Mouse (Mus musculus): ENCODE results near the gene Rcn1. TPM values are rescaled to one million over a fixed set of nuclear protein-coding genes. Genes with fewer than 3 reads are reported as not detected.

Rcn1 gene
- total and polyA plus RNA-seq, 2 experiments from 2014 or later: 41.4 to 55.1 TPM

DNA sequence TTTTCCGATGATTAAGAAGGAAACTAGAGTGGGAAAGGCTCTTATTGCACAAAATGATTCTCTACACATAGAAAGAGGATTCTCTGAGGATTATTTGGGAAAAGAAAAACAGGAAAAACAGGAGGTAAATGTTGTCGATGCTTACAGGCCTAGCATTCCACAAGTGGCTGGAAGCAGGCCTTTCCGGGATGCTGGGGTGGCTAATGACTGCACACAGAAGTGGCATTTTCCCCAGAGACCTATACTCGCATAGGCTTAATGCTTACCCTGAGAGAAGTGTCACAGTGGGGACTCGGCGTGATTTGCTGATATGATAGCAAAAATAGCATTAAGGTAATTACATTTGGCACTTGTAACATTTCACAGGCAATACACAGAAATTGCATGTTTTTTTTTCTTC is 50.2 kb downstream of the Rcn1 start:
- Histone ChIP-seq H3K4me1 (ENCODE audit: insufficient read depth) (no peaks in the 10 kb centered on the region), H3K27me3 (ENCODE audit: insufficient read depth, low read length) (no peaks in the 10 kb centered on the region), H3K4me2 (ENCODE audit: low read depth) (no peak overlapping the region), H3K9me3 (ENCODE audit: low read length) (no peaks in the 10 kb centered on the region), H3K9ac (no peak overlapping the region), H3K27ac (ENCODE audit: low read depth, low read length) (no peak overlapping the region), H3K4me3 (ENCODE audit: low read depth, low read length) (no peak overlapping the region), H3K36me3 (ENCODE audit: insufficient read depth) (no peaks in the 10 kb centered on the region)
- ATAC-seq (no peak), DNase-seq (no peak)
- 39% methylated on average over 6 of the region's 6 CpGs for WGBS
- TF ChIP-seq CTCF (IDR thresholded peaks at IDR 0.05; ENCODE audit: low read depth): no peak

GRCm38 (mm10) chr2:105339993-105340392 is 59.1 kb downstream of the Rcn1 start:
- 0 out of 2 replicates have a peak, but pooled peaks cover 4% of the 10 kb centered on the region for H3K4me1 ChIP-seq (ENCODE audit: insufficient read depth)
- TF ChIP-seq CTCF (IDR thresholded peaks at IDR 0.05; ENCODE audit: low read depth): no peak
- WGBS: 67% methylated on average over 3 of the region's 3 CpGs
- H3K36me3 ChIP-seq (ENCODE audit: insufficient read depth): no peaks in the 10 kb centered on the region
- H3K4me2 ChIP-seq (ENCODE audit: low read depth): no peak overlapping the region
- DNase-seq: no peak
- H3K27me3 ChIP-seq (ENCODE audit: insufficient read depth, low read length): peaks cover 8% of the 10 kb centered on the region; the same call in 1 of the 2 replicates
- no peaks in the 10 kb centered on the region for H3K9me3 ChIP-seq (ENCODE audit: low read length)
- no peak overlapping the region for H3K27ac ChIP-seq (ENCODE audit: low read depth, low read length)
- no peak overlapping the region for H3K4me3 ChIP-seq (ENCODE audit: low read depth, low read length)
- no peak overlapping the region for H3K9ac ChIP-seq
- ATAC-seq: no peak

GRCm38 (mm10) chr2:105337171-105337875 is 61.8 kb downstream of the Rcn1 start:
- no peak overlapping the region for H3K4me3 ChIP-seq (ENCODE audit: low read depth, low read length)
- ATAC-seq (0 out of 2 replicates have a peak, but pooled peaks have one; percentile 28), DNase-seq (peak; percentile 30)
- WGBS: 24% methylated on average over 8 of the region's 8 CpGs
- no peaks in the 10 kb centered on the region for H3K36me3 ChIP-seq (ENCODE audit: insufficient read depth)
- TF ChIP-seq CTCF (IDR thresholded peaks at IDR 0.05; ENCODE audit: low read depth): no peak
- H3K9me3 ChIP-seq (ENCODE audit: low read length): no peaks in the 10 kb centered on the region
- H3K27ac ChIP-seq (ENCODE audit: low read depth, low read length): no peak overlapping the region
- peaks cover 10% of the 10 kb centered on the region; the same call in 1 of the 2 replicates for H3K4me1 ChIP-seq (ENCODE audit: insufficient read depth)
- H3K4me2 ChIP-seq (ENCODE audit: low read depth): no peak overlapping the region
- H3K27me3 ChIP-seq (ENCODE audit: insufficient read depth, low read length): peaks cover 9% of the 10 kb centered on the region
- no peak overlapping the region for H3K9ac ChIP-seq

GRCm38 (mm10) chr2:105336314-105337027 is 62.6 kb downstream of the Rcn1 start:
- H3K27me3 ChIP-seq (ENCODE audit: insufficient read depth, low read length): peaks cover 9% of the 10 kb centered on the region
- TF ChIP-seq CTCF (IDR thresholded peaks at IDR 0.05; ENCODE audit: low read depth): no peak
- ATAC-seq (no peak), DNase-seq (no peak)
- no peak overlapping the region for H3K9ac ChIP-seq
- H3K9me3 ChIP-seq (ENCODE audit: low read length): no peaks in the 10 kb centered on the region
- peaks cover 10% of the 10 kb centered on the region; the same call in 1 of the 2 replicates for H3K4me1 ChIP-seq (ENCODE audit: insufficient read depth)
- no peak overlapping the region for H3K4me3 ChIP-seq (ENCODE audit: low read depth, low read length)
- no peak overlapping the region for H3K27ac ChIP-seq (ENCODE audit: low read depth, low read length)
- 22% methylated on average over 12 of the region's 12 CpGs for WGBS
- H3K36me3 ChIP-seq (ENCODE audit: insufficient read depth): no peaks in the 10 kb centered on the region
- no peak overlapping the region for H3K4me2 ChIP-seq (ENCODE audit: low read depth)

Other genes with a start within 250 kb of the Rcn1 start
- gene Them7, start 175.0 kb downstream of the Rcn1 start, total RNA-seq (2014; rRNA removed): not detected in 2 replicates
- gene Them7, start 175.0 kb downstream of the Rcn1 start, polyA plus RNA-seq (2015; fragmentation: Nextera tagmentation; extraction: Ambion mirVana): not detected in 2 replicates